Mouse (Mus musculus) small intestine, adult 2 months (tissue): ENCODE data around the gene Fau.

Source experiments
- CTCF ChIP-seq: fragments of 200-500 bp; IDR thresholded peaks from 2 replicates; pipeline ENCODE4 v1.5.1; 2012; ENCODE audit warnings: low read depth, mild to moderate bottlenecking, control low read depth, inconsistent platforms, low read length, moderate library complexity, mixed read lengths; ENCODE audit not compliant: insufficient replicate concordance, insufficient read length; ENCODE audit errors: extremely low read depth
- POLR2A ChIP-seq: fragments of 200-500 bp; IDR thresholded peaks from 2 replicates; pipeline ENCODE4 v1.6.1; 2012; ENCODE audit warnings: low read depth, mild to moderate bottlenecking, control low read depth, inconsistent platforms, low read length, moderate library complexity

- TF ChIP-seq CTCF: no peak
- TF ChIP-seq POLR2A: no peak
Measured at GRCm38 (mm10) chr19:6066571-6066970, 8.9 kb downstream of the Fau start.
